Mouse (Mus musculus) liver, postnatal 0 days (tissue): Measurements from ENCODE around the gene Gm49384. TPM values are rescaled to one million over a fixed set of nuclear protein-coding genes. Genes with fewer than 3 reads are reported as not detected.
"Not testable (repeated sequence)": the region's sequence is repeated elsewhere in the genome, so short reads cannot be mapped to it uniquely, and the experiment has no call there.

Experiments
- ATAC-seq: fragments of 200-750 bp; cut with Nextera tagmentation; 2 replicates; pipeline ENCODE4 v1.8.0; 2017; ENCODE audit warnings: mild to moderate bottlenecking, moderate library complexity
- DNase-seq: peaks from one replicate; pipeline ENCODE4 v3.0.0-alpha.2; 2016
- H3K27ac ChIP-seq: fragments of 300-500 bp; sonication (generic); 2 replicates; pipeline ENCODE4 v1.5.1; 2014; ENCODE audit warnings: antibody characterized with exemption, moderate library complexity, mild to moderate bottlenecking, low read depth
- H3K27me3 ChIP-seq: fragments of 300-500 bp; sonication (generic); 2 replicates; pipeline ENCODE4 v1.6.1; 2014; ENCODE audit warnings: low read length, control low read depth, mixed read lengths; ENCODE audit not compliant: insufficient read depth
- H3K36me3 ChIP-seq: fragments of 300-500 bp; sonication (generic); replicated peaks from 2 replicates; pipeline ENCODE4 v1.6.1; 2014; ENCODE audit warnings: mild to moderate bottlenecking, control low read depth, low read length, moderate library complexity, mixed read lengths; ENCODE audit not compliant: insufficient read depth
- H3K4me1 ChIP-seq: fragments of 300-500 bp; sonication (generic); 2 replicates; pipeline ENCODE4 v1.6.1; 2014; ENCODE audit warnings: antibody characterized with exemption, mild to moderate bottlenecking, control low read depth; ENCODE audit not compliant: insufficient read depth
- H3K4me2 ChIP-seq: fragments of 300-500 bp; sonication (generic); 2 replicates; pipeline ENCODE4 v1.6.1; 2014; ENCODE audit warnings: low read depth, mild to moderate bottlenecking, low read length, moderate library complexity, mixed read lengths
- H3K4me3 ChIP-seq: fragments of 300-500 bp; sonication (generic); 2 replicates; pipeline ENCODE4 v1.5.1; 2014; ENCODE audit warnings: low read depth, low read length
- H3K9ac ChIP-seq: fragments of 300-500 bp; sonication (generic); replicated peaks from 2 replicates; pipeline ENCODE4 v1.6.1; 2014; ENCODE audit warnings: mild to moderate bottlenecking, moderate library complexity
- H3K9me3 ChIP-seq: fragments of 300-500 bp; sonication (generic); 2 replicates; pipeline ENCODE4 v1.6.1; 2016; ENCODE audit warnings: mild to moderate bottlenecking, control low read depth, low read length, mixed read lengths
- CTCF ChIP-seq: sonication (generic); IDR thresholded peaks from 2 replicates; pipeline ENCODE4 v1.5.1; 2016; ENCODE audit warnings: antibody characterized with exemption, low read depth
- EP300 ChIP-seq: IDR thresholded peaks from 2 replicates; pipeline ENCODE4 v1.6.1; 2016; ENCODE audit warnings: antibody characterized with exemption, low read depth, mild to moderate bottlenecking
- WGBS: fragments of 180-500 bp; shearing (Covaris S2); extraction: QIAGEN DNeasy Blood & Tissue Kit; methylation state at CpG from one replicate; pipeline ENCODE4 v1.1.7; 2014; ENCODE audit not compliant: insufficient replicate concordance; 5-methylcytosine and 5-hydroxymethylcytosine counted together
- polyA plus RNA-seq: library from polyadenylated mRNA; unstranded; fragments of >200 nt; fragmentation: Nextera tagmentation; extraction: Ambion mirVana; gene quantifications from 2 replicates; pipeline ENCODE4 v1.2.1, GENCODE M21; 2015

Gm49384 gene
- polyA plus RNA-seq, 1 experiment from 2014 or later: 9.5 TPM

- H3K27me3 ChIP-seq: no peaks in the 10 kb centered on the region
- H3K4me1 ChIP-seq: peaks cover 15% of the 10 kb centered on the region
- ATAC-seq (peak; percentile 20), DNase-seq (no peak)
- peak overlapping the region; percentile 49 for H3K4me2 ChIP-seq
- H3K36me3 ChIP-seq: peaks cover 12% of the 10 kb centered on the region
- H3K4me3 ChIP-seq: peak overlapping the region; percentile 83; the same call in 1 of the 2 replicates
- TF ChIP-seq CTCF: peak; percentile 86
- no peak for TF ChIP-seq EP300
- H3K9me3 ChIP-seq: no peaks in the 10 kb centered on the region
- 3% methylated on average over 9 of the region's 9 CpGs for WGBS
- peak overlapping the region; percentile 58; the same call in 1 of the 2 replicates for H3K27ac ChIP-seq
- no peak overlapping the region for H3K9ac ChIP-seq
Measured at GRCm38 (mm10) chr12:69159578-69159940, 44.5 kb downstream of the Gm49384 start.

GRCm38 (mm10) chr12:69158765-69159577, 45.1 kb downstream of the Gm49384 start, which contains the start of gene Rps29:
TSS of gene Rps29 (minus strand) at chr12:69159186.
- under 1% methylated on average over 57 of the region's 68 CpGs for WGBS
- peaks cover 12% of the 10 kb centered on the region for H3K36me3 ChIP-seq
- ATAC-seq: peak; percentile 97
- peak within 1 kb of the TSS; percentile 83 for H3K4me3 ChIP-seq
- peak within 1 kb of the TSS; percentile 93 for H3K9ac ChIP-seq
- DNase-seq: peak; percentile 98
- H3K27ac ChIP-seq: peak within 1 kb of the TSS; percentile 97
- H3K9me3 ChIP-seq, H3K27me3 ChIP-seq: not testable (repeated sequence)
- H3K4me2 ChIP-seq: peak within 1 kb of the TSS; percentile 77
- peaks cover 15% of the 10 kb centered on the region for H3K4me1 ChIP-seq

GRCm38 (mm10) chr12:69158366-69158764, 45.7 kb downstream of the Gm49384 start:
- Histone ChIP-seq H3K4me1 (peaks cover 15% of the 10 kb centered on the region), H3K4me3 (peak overlapping the region; percentile 83), H3K9ac (peak overlapping the region; percentile 93), H3K27ac (peak overlapping the region; percentile 97), H3K27me3 (no peaks in the 10 kb centered on the region), H3K36me3 (peaks cover 12% of the 10 kb centered on the region), H3K4me2 (peak overlapping the region; percentile 77), H3K9me3 (no peaks in the 10 kb centered on the region)
- no peak for TF ChIP-seq EP300
- TF ChIP-seq CTCF: no peak
- ATAC-seq (no peak; the same call in 1 of the 2 replicates), DNase-seq (no peak)
- WGBS: under 1% methylated on average over 19 of the region's 19 CpGs

DNA sequence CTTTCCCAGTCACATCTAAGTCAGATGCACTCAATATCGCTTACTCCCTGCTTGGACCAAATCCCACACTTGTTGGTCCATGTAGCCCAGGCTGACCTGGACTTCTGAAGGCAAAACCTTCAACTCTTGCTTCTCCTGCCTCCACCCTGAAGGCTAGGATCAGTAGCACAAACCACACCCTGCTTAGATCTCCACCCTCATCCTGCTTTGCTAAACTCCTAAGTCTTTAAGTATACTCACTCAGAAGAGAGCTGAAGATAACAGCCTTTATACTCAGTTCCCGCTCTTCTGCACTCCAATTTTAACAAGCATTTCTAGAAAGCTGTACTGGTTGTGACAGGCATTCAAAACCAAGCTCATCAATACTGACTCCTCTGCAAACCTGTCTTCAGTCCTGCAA, 47.0 kb downstream of the Gm49384 start:
- WGBS: 90% methylated on average over 2 of the region's 2 CpGs
- peaks cover 15% of the 10 kb centered on the region for H3K4me1 ChIP-seq
- H3K4me2 ChIP-seq: peak overlapping the region; percentile 77
- H3K9me3 ChIP-seq: no peaks in the 10 kb centered on the region
- H3K4me3 ChIP-seq: peak overlapping the region; percentile 83
- H3K9ac ChIP-seq: no peak overlapping the region
- no peaks in the 10 kb centered on the region for H3K27me3 ChIP-seq
- H3K27ac ChIP-seq: peak overlapping the region; percentile 12; the same call in 1 of the 2 replicates
- TF ChIP-seq CTCF (no peak), EP300 (no peak)
- no peak for ATAC-seq
- DNase-seq: no peak
- H3K36me3 ChIP-seq: peaks cover 12% of the 10 kb centered on the region

GRCm38 (mm10) chr12:69156436-69156835, 47.6 kb downstream of the Gm49384 start:
- ATAC-seq: no peak
- H3K4me2 ChIP-seq: no peak overlapping the region
- no peak overlapping the region for H3K9ac ChIP-seq
- H3K9me3 ChIP-seq: no peaks in the 10 kb centered on the region
- no peaks in the 10 kb centered on the region for H3K27me3 ChIP-seq
- peaks cover 12% of the 10 kb centered on the region for H3K36me3 ChIP-seq
- WGBS: 74% methylated on average over 4 of the region's 4 CpGs
- H3K4me1 ChIP-seq: peaks cover 15% of the 10 kb centered on the region
- H3K4me3 ChIP-seq: no peak overlapping the region
- TF ChIP-seq EP300 (no peak), CTCF (no peak)
- no peak for DNase-seq
- H3K27ac ChIP-seq: peak overlapping the region; percentile 12; the same call in 1 of the 2 replicates

GRCm38 (mm10) chr12:69155923-69156322, 48.1 kb downstream of the Gm49384 start:
- H3K27me3 ChIP-seq: no peaks in the 10 kb centered on the region
- TF ChIP-seq CTCF (no peak), EP300 (no peak)
- peaks cover 15% of the 10 kb centered on the region for H3K4me1 ChIP-seq
- no peak overlapping the region for H3K27ac ChIP-seq
- no peak overlapping the region for H3K4me3 ChIP-seq
- ATAC-seq (no peak), DNase-seq (no peak)
- H3K9me3 ChIP-seq: no peaks in the 10 kb centered on the region
- 73% methylated on average over 2 of the region's 2 CpGs for WGBS
- no peak overlapping the region for H3K9ac ChIP-seq
- H3K4me2 ChIP-seq: no peak overlapping the region
- H3K36me3 ChIP-seq: peaks cover 12% of the 10 kb centered on the region
